Mouse (Mus musculus) A20 (cell line): ENCODE results near the gene Gtf3c4.

Experiments used
- DNase-seq: peaks from one replicate; pipeline ENCODE4 v3.0.0-alpha.2; 2011; ENCODE audit warnings: low read depth, low spot score

Gene Gtf3c4

GRCm38 (mm10) chr2:28803406-28803805, 36.8 kb downstream of the Gtf3c4 start:
- DNase-seq: no peak

DNA sequence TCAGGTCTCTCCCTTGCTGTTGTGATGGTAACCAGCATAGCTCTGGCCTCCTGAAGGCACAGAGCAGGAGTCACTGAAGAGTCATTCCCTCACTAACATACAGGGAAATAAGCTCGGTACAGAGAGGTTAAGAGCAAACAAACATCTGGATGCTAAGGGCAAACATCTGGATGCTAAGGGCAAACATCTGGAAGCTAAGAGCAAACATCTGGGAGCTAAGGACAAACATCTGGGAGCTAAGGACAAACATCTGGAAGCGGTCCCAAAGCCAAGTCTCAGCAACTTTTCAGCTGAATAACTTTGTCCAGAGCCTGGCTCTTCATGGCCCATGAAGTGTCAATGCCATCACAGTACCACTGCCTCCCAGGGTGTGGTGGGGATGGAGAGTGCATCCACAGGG, 40.6 kb downstream of the Gtf3c4 start:
- no peak for DNase-seq

- no peak for DNase-seq
These were observed 41.8 kb downstream of the Gtf3c4 start for GRCm38 (mm10) chr2:28798390-28798789.

DNA sequence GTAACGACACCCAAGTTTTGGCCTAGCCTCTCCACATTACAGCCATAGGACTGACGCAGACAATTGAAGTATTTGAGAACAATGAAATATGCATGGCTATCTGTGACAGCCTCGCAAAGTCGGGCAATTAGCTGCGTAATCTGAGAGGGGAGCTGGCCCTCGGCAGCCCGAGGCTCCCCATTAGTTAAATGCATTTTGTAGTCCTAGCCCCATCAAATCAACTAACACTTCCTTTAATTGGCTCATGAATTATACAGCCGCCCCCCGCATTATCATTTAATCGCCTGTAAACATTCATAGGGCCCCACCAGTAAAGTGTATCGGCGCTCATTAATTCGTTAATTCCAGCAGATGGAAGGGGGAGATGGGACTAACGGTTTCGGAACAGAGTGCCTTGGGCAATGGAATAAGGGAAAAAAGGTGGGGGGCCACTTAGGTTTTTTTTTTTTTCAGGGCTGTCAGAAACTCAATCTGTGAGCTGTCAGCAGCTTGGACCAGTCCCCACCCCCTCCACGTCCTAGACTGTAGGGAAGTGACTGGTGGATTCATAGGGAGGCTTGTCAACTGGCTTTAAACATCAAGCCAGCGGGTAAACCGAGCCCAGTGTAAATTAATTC, 42.6 kb downstream of the Gtf3c4 start:
- no peak for DNase-seq

- DNase-seq: peak; percentile 13
These were observed 43.9 kb downstream of the Gtf3c4 start for GRCm38 (mm10) chr2:28796298-28796697.

GRCm38 (mm10) chr2:28794623-28795022, 45.5 kb downstream of the Gtf3c4 start:
- peak; percentile 7 for DNase-seq

GRCm38 (mm10) chr2:28792931-28793610, 47.1 kb downstream of the Gtf3c4 start:
- DNase-seq: peak; percentile 13

GRCm38 (mm10) chr2:28787067-28787619, 53.0 kb downstream of the Gtf3c4 start:
- no peak for DNase-seq

GRCm38 (mm10) chr2:28786355-28787066, 53.6 kb downstream of the Gtf3c4 start:
- no peak for DNase-seq

- peak; percentile 16 for DNase-seq
These were observed 58.9 kb downstream of the Gtf3c4 start for GRCm38 (mm10) chr2:28781310-28781709.

GRCm38 (mm10) chr2:28780001-28780782, 60.0 kb downstream of the Gtf3c4 start:
- DNase-seq: no peak

GRCm38 (mm10) chr2:28776728-28777127, 63.4 kb downstream of the Gtf3c4 start:
- no peak for DNase-seq

GRCm38 (mm10) chr2:28774073-28774472, 66.1 kb downstream of the Gtf3c4 start:
- no peak for DNase-seq
